Mouse (Mus musculus): Measurements from ENCODE around the gene Bcl11a. TPM values are rescaled to one million over a fixed set of nuclear protein-coding genes. Genes with fewer than 3 reads are reported as not detected.

The Bcl11a gene
- polyA plus RNA-seq, 1 experiment from 2014 or later, result 29.6 TPM

- DNase-seq (ENCODE audit: low spot score), result no peak
- H3K9me3 ChIP-seq (ENCODE audit: control insufficient read depth, low read length), result 0 out of 2 replicates have a peak, but pooled peaks cover 2% of the 10 kb centered on the region
- ATAC-seq (replicated peaks; ENCODE audit: low FRiP score, low TSS enrichment, low read depth), result no peak
- no peaks in the 10 kb centered on the region for H3K27me3 ChIP-seq (replicated peaks; ENCODE audit: control insufficient read depth, insufficient read depth, low read length)
- 85% methylated on average over 2 of the region's 2 CpGs for WGBS
- H3K4me3 ChIP-seq (ENCODE audit: low read depth, low read length), result no peak overlapping the region
- no peak overlapping the region for H3K4me2 ChIP-seq (ENCODE audit: low read length)
- H3K4me1 ChIP-seq (replicated peaks; ENCODE audit: control insufficient read depth, insufficient read depth, low read length), result 0 out of 2 replicates have a peak, but pooled peaks cover 7% of the 10 kb centered on the region
- no peaks in the 10 kb centered on the region for H3K36me3 ChIP-seq (ENCODE audit: control insufficient read depth, insufficient read depth, low read length)
- H3K9ac ChIP-seq (ENCODE audit: low read length), result no peak overlapping the region
- H3K27ac ChIP-seq (ENCODE audit: low read depth), result no peak overlapping the region
Measured at GRCm38 (mm10) chr11:24135244-24135643, 57.4 kb downstream of the Bcl11a start.

- no peak for DNase-seq (ENCODE audit: low spot score)
- Histone ChIP-seq H3K4me3 (ENCODE audit: low read depth, low read length) (no peak overlapping the region), H3K27me3 (replicated peaks; ENCODE audit: control insufficient read depth, insufficient read depth, low read length) (no peaks in the 10 kb centered on the region), H3K27ac (ENCODE audit: low read depth) (no peak overlapping the region), H3K4me2 (ENCODE audit: low read length) (no peak overlapping the region), H3K9me3 (ENCODE audit: control insufficient read depth, low read length) (0 out of 2 replicates have a peak, but pooled peaks cover 2% of the 10 kb centered on the region), H3K36me3 (ENCODE audit: control insufficient read depth, insufficient read depth, low read length) (no peaks in the 10 kb centered on the region), H3K9ac (ENCODE audit: low read length) (no peak overlapping the region), H3K4me1 (replicated peaks; ENCODE audit: control insufficient read depth, insufficient read depth, low read length) (0 out of 2 replicates have a peak, but pooled peaks cover 7% of the 10 kb centered on the region)
- ATAC-seq (replicated peaks; ENCODE audit: low FRiP score, low TSS enrichment, low read depth), result no peak
- WGBS, result 48% methylated on average over 6 of the region's 6 CpGs
Measured at GRCm38 (mm10) chr11:24136084-24136785, 58.4 kb downstream of the Bcl11a start.

DNA sequence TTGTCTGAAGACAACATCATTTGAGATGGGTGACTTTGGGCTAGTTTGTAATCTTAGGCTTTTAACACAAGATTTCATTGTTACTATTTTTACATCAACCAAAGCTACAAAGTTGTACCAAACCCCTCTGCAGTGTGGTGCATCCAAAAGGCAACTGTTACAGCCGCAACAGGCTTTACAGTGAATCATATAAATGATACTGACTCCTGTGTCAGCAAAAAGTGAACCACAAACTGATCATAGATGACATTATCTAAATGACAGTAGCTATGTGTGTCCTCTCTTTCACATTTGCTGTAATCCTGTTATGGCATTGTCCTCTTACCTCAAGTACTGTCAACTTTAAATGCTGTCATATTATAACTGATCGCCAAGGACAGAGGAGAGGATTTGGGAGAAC, 60.0 kb downstream of the Bcl11a start:
- H3K9me3 ChIP-seq (ENCODE audit: control insufficient read depth, low read length), result 0 out of 2 replicates have a peak, but pooled peaks cover 2% of the 10 kb centered on the region
- no peak overlapping the region for H3K9ac ChIP-seq (ENCODE audit: low read length)
- DNase-seq (ENCODE audit: low spot score), result no peak
- H3K27ac ChIP-seq (ENCODE audit: low read depth), result no peak overlapping the region
- no peak for ATAC-seq (replicated peaks; ENCODE audit: low FRiP score, low TSS enrichment, low read depth)
- 95% methylated on average over 2 of the region's 2 CpGs for WGBS
- H3K36me3 ChIP-seq (ENCODE audit: control insufficient read depth, insufficient read depth, low read length), result no peaks in the 10 kb centered on the region; the same call in 1 of the 2 replicates
- H3K4me2 ChIP-seq (ENCODE audit: low read length), result no peak overlapping the region
- 0 out of 2 replicates have a peak, but pooled peaks cover 7% of the 10 kb centered on the region for H3K4me1 ChIP-seq (replicated peaks; ENCODE audit: control insufficient read depth, insufficient read depth, low read length)
- H3K27me3 ChIP-seq (replicated peaks; ENCODE audit: control insufficient read depth, insufficient read depth, low read length), result no peaks in the 10 kb centered on the region
- no peak overlapping the region for H3K4me3 ChIP-seq (ENCODE audit: low read depth, low read length)

DNA sequence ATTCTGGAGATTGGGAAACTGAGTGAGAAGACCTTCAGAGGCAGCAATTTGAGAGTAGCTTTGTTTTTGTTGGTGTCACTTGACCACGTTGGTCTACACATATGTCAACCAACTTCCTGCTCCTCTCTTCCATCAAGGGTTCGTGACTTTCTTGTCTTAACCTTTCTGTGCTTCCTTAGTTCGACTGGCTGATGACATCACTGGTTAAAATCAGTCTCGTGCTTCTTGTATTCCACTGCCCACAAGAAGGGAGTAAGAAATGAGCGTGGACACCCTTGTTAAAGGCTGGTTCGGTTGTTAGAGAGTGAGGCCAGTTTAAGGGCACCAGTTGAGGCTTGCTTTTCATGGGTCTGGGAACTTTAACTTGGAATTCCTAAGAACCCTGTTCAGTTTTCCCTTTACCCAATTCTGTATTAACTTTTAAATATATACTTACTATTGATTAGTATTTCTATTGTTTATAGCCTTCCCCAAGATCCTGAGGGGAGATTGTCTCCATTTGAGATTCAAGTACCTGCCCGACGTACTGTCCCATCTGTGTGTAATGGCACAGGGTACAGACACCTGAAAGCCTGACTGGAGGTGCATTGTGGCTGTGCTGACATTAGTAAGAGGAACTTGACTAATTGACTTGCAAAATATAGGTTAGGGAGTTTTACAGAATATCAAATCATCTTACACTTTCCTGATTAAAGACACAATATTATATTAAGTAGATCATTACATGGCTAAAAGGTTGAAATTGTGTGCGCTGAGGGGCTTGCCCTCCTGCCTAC, 60.9 kb downstream of the Bcl11a start:
- DNase-seq (ENCODE audit: low spot score) (no peak), ATAC-seq (replicated peaks; ENCODE audit: low FRiP score, low TSS enrichment, low read depth) (no peak)
- Histone ChIP-seq H3K4me3 (ENCODE audit: low read depth, low read length) (no peak overlapping the region), H3K27me3 (replicated peaks; ENCODE audit: control insufficient read depth, insufficient read depth, low read length) (no peaks in the 10 kb centered on the region), H3K36me3 (ENCODE audit: control insufficient read depth, insufficient read depth, low read length) (no peaks in the 10 kb centered on the region; the same call in 1 of the 2 replicates), H3K4me1 (replicated peaks; ENCODE audit: control insufficient read depth, insufficient read depth, low read length) (0 out of 2 replicates have a peak, but pooled peaks cover 7% of the 10 kb centered on the region), H3K9me3 (ENCODE audit: control insufficient read depth, low read length) (0 out of 2 replicates have a peak, but pooled peaks cover 2% of the 10 kb centered on the region), H3K4me2 (ENCODE audit: low read length) (no peak overlapping the region), H3K27ac (ENCODE audit: low read depth) (no peak overlapping the region), H3K9ac (ENCODE audit: low read length) (no peak overlapping the region)
- WGBS, result 83% methylated on average over 9 of the region's 9 CpGs

- DNase-seq (ENCODE audit: low spot score), result no peak
- Histone ChIP-seq H3K27me3 (replicated peaks; ENCODE audit: control insufficient read depth, insufficient read depth, low read length) (no peaks in the 10 kb centered on the region), H3K36me3 (ENCODE audit: control insufficient read depth, insufficient read depth, low read length) (peaks cover 4% of the 10 kb centered on the region; the same call in 1 of the 2 replicates), H3K4me1 (replicated peaks; ENCODE audit: control insufficient read depth, insufficient read depth, low read length) (0 out of 2 replicates have a peak, but pooled peaks cover 7% of the 10 kb centered on the region), H3K4me2 (ENCODE audit: low read length) (no peak overlapping the region), H3K9ac (ENCODE audit: low read length) (no peak overlapping the region), H3K4me3 (ENCODE audit: low read depth, low read length) (no peak overlapping the region), H3K9me3 (ENCODE audit: control insufficient read depth, low read length) (0 out of 2 replicates have a peak, but pooled peaks cover 2% of the 10 kb centered on the region), H3K27ac (ENCODE audit: low read depth) (no peak overlapping the region)
- 52% methylated on average over 6 of the region's 6 CpGs for WGBS
- no peak for ATAC-seq (replicated peaks; ENCODE audit: low FRiP score, low TSS enrichment, low read depth)
Measured at GRCm38 (mm10) chr11:24139432-24139831, 61.6 kb downstream of the Bcl11a start.

GRCm38 (mm10) chr11:24139952-24140351, 62.1 kb downstream of the Bcl11a start:
- Histone ChIP-seq H3K9ac (ENCODE audit: low read length) (no peak overlapping the region), H3K4me3 (ENCODE audit: low read depth, low read length) (no peak overlapping the region), H3K36me3 (ENCODE audit: control insufficient read depth, insufficient read depth, low read length) (peaks cover 4% of the 10 kb centered on the region; the same call in 1 of the 2 replicates), H3K4me2 (ENCODE audit: low read length) (no peak overlapping the region), H3K27me3 (replicated peaks; ENCODE audit: control insufficient read depth, insufficient read depth, low read length) (no peaks in the 10 kb centered on the region), H3K9me3 (ENCODE audit: control insufficient read depth, low read length) (0 out of 2 replicates have a peak, but pooled peaks cover 2% of the 10 kb centered on the region), H3K4me1 (replicated peaks; ENCODE audit: control insufficient read depth, insufficient read depth, low read length) (0 out of 2 replicates have a peak, but pooled peaks cover 7% of the 10 kb centered on the region), H3K27ac (ENCODE audit: low read depth) (no peak overlapping the region)
- DNase-seq (ENCODE audit: low spot score) (no peak), ATAC-seq (replicated peaks; ENCODE audit: low FRiP score, low TSS enrichment, low read depth) (no peak)
- 95% methylated on average over 2 of the region's 2 CpGs for WGBS

DNA sequence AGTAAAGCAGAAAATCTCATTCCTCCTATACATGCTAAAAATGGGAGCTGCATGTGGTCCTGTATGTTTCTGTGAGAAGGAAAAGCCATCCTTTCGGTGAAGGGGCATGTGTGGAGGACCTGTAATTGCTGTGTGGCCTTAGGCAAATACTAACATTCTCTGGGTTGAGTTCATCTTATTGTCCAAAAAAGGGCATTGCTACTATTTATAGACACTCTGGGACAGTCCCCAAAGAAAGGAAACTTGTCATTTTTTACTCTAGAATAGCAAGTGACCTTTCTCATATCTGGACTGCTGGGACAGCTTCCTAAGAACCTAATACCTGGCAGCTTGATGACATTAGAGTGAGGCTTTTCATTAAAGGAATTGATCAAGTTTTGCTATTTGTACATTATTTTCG, 63.1 kb downstream of the Bcl11a start:
- WGBS, result 90% methylated on average over 2 of the region's 2 CpGs
- peaks cover 7% of the 10 kb centered on the region; the same call in 1 of the 2 replicates for H3K4me1 ChIP-seq (replicated peaks; ENCODE audit: control insufficient read depth, insufficient read depth, low read length)
- ATAC-seq (replicated peaks; ENCODE audit: low FRiP score, low TSS enrichment, low read depth), result no peak

GRCm38 (mm10) chr11:24141479-24142251, 63.8 kb downstream of the Bcl11a start:
- ATAC-seq (replicated peaks; ENCODE audit: low FRiP score, low TSS enrichment, low read depth) (no peak), DNase-seq (ENCODE audit: low spot score) (no peak)
- 72% methylated on average over 10 of the region's 10 CpGs for WGBS
- Histone ChIP-seq H3K4me3 (ENCODE audit: low read depth, low read length) (no peak overlapping the region), H3K9ac (ENCODE audit: low read length) (no peak overlapping the region), H3K4me1 (replicated peaks; ENCODE audit: control insufficient read depth, insufficient read depth, low read length) (peaks cover 5% of the 10 kb centered on the region), H3K9me3 (ENCODE audit: control insufficient read depth, low read length) (0 out of 2 replicates have a peak, but pooled peaks cover 2% of the 10 kb centered on the region), H3K27me3 (replicated peaks; ENCODE audit: control insufficient read depth, insufficient read depth, low read length) (no peaks in the 10 kb centered on the region), H3K27ac (ENCODE audit: low read depth) (no peak overlapping the region), H3K36me3 (ENCODE audit: control insufficient read depth, insufficient read depth, low read length) (peaks cover 4% of the 10 kb centered on the region; the same call in 1 of the 2 replicates), H3K4me2 (ENCODE audit: low read length) (no peak overlapping the region)

More for the DNA sequence above, 63.1 kb downstream of the Bcl11a start:
- DNase-seq (ENCODE audit: low spot score), result no peak
- Histone ChIP-seq H3K9ac (ENCODE audit: low read length) (no peak overlapping the region), H3K9me3 (ENCODE audit: control insufficient read depth, low read length) (0 out of 2 replicates have a peak, but pooled peaks cover 2% of the 10 kb centered on the region), H3K4me3 (ENCODE audit: low read depth, low read length) (no peak overlapping the region), H3K27ac (ENCODE audit: low read depth) (no peak overlapping the region), H3K36me3 (ENCODE audit: control insufficient read depth, insufficient read depth, low read length) (peaks cover 4% of the 10 kb centered on the region; the same call in 1 of the 2 replicates), H3K27me3 (replicated peaks; ENCODE audit: control insufficient read depth, insufficient read depth, low read length) (no peaks in the 10 kb centered on the region), H3K4me2 (ENCODE audit: low read length) (no peak overlapping the region)

Measured in intestine, embryonic 14.5 days (tissue).